Mouse (Mus musculus): ENCODE measurements around the gene Hebp1. TPM values are rescaled to one million over a fixed set of nuclear protein-coding genes. Genes with fewer than 3 reads are reported as not detected.

Hebp1 gene
- polyA plus RNA-seq, 1 experiment from 2014 or later = 14.5 TPM

DNA sequence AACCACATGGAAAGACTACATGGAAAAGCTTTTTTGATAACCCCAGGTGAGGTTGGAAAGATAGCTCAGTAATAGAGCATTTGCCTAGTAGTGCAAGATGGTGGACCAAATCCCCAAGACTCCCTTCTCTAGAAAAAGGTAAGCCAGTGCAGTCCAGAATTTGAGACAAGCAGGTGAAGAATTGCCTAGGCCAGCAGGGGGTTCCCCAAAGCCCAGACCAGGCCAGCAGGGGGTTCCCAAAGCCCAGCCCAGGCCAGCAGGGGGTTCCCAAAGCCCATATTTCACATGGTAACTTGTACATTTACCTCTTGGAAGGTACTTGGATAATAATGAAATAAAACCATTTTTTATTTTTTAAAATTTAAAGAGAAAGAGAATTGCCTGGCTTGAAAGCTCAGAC lies 20.6 kb downstream of the Hebp1 start:
- H3K4me1 ChIP-seq = no peaks in the 10 kb centered on the region
- no peaks in the 10 kb centered on the region for H3K36me3 ChIP-seq
- H3K4me3 ChIP-seq = no peak overlapping the region
- H3K9ac ChIP-seq = no peak overlapping the region
- peaks cover 4% of the 10 kb centered on the region; the same call in 1 of the 2 replicates for H3K9me3 ChIP-seq
- H3K27ac ChIP-seq (replicated peaks) = no peak overlapping the region
- ATAC-seq (ENCODE audit: extremely low read depth, insufficient number of reproducible peaks, low FRiP score, low TSS enrichment) = no peak
- H3K4me2 ChIP-seq = no peak overlapping the region
- H3K27me3 ChIP-seq (replicated peaks) = peaks cover 22% of the 10 kb centered on the region; the same call in 1 of the 2 replicates

DNA sequence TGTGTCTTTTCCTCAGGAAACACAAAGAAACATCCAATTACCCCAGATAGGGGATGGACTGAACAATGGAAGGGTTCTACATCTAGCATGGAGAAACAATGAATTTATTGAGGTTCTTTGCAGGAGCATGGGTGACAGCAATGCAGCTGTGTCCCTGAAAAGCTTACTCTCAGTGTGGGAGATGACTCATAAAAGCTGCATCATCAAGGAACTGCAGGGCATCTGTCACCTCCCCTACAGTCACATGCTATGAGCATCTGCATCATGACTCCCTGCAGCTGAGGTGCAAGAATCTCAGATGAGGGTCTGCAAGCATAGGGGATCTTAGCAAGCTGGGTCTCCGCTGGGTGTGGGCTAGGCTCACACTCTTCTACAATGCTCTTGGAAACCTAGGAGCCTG lies 22.8 kb downstream of the Hebp1 start:
- Histone ChIP-seq H3K4me1 (no peaks in the 10 kb centered on the region), H3K27me3 (replicated peaks) (peaks cover 4% of the 10 kb centered on the region; the same call in 1 of the 2 replicates), H3K4me3 (no peak overlapping the region), H3K36me3 (no peaks in the 10 kb centered on the region), H3K4me2 (no peak overlapping the region), H3K27ac (replicated peaks) (no peak overlapping the region), H3K9me3 (peaks cover 4% of the 10 kb centered on the region; the same call in 1 of the 2 replicates), H3K9ac (no peak overlapping the region)
- no peak for ATAC-seq (ENCODE audit: extremely low read depth, insufficient number of reproducible peaks, low FRiP score, low TSS enrichment)
- 74% methylated on average over 1 of the region's 1 CpGs for WGBS

DNA sequence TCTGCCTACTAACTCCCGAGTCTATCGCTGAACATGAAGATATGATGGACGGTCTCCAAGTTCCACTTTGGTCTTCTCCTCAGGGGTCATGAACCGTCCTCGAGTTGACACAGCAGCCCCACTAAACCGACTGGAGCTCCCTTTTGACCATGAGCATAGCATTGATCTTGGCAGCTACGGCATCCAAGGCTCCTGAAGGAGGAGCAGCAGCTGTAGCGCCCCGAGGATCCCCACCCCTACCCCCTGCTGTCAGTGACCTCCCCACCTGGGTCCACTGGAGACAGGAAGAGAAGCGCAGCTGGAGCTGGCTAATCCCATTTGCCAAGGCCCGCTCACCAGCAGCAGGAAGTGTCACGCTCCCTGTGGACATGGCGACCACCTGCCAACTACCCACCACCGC lies 26.1 kb downstream of the Hebp1 start:
- Histone ChIP-seq H3K4me3 (no peak overlapping the region), H3K9ac (no peak overlapping the region)
- 61% methylated on average over 14 of the region's 14 CpGs for WGBS

GRCm38 (mm10) chr6:135169246-135169645 lies 28.6 kb downstream of the Hebp1 start:
- Histone ChIP-seq H3K9ac (no peak overlapping the region), H3K4me1 (peaks cover 13% of the 10 kb centered on the region), H3K4me2 (no peak overlapping the region), H3K9me3 (peaks cover 4% of the 10 kb centered on the region; the same call in 1 of the 2 replicates), H3K36me3 (no peaks in the 10 kb centered on the region), H3K4me3 (no peak overlapping the region), H3K27me3 (replicated peaks) (no peaks in the 10 kb centered on the region), H3K27ac (replicated peaks) (no peak overlapping the region)
- WGBS = 82% methylated on average over 3 of the region's 3 CpGs
- no peak for ATAC-seq (ENCODE audit: extremely low read depth, insufficient number of reproducible peaks, low FRiP score, low TSS enrichment)

More for the DNA sequence above, 26.1 kb downstream of the Hebp1 start:
- Histone ChIP-seq H3K9me3 (peaks cover 4% of the 10 kb centered on the region; the same call in 1 of the 2 replicates), H3K27ac (replicated peaks) (no peak overlapping the region), H3K4me2 (no peak overlapping the region), H3K27me3 (replicated peaks) (no peaks in the 10 kb centered on the region), H3K36me3 (no peaks in the 10 kb centered on the region), H3K4me1 (peaks cover 11% of the 10 kb centered on the region)
- no peak for ATAC-seq (ENCODE audit: extremely low read depth, insufficient number of reproducible peaks, low FRiP score, low TSS enrichment)

GRCm38 (mm10) chr6:135168471-135168870 lies 29.4 kb downstream of the Hebp1 start:
- 77% methylated on average over 6 of the region's 6 CpGs for WGBS
- Histone ChIP-seq H3K36me3 (0 out of 2 replicates have a peak, but pooled peaks cover 2% of the 10 kb centered on the region), H3K9ac (peak overlapping the region; percentile 81), H3K4me3 (peak overlapping the region; percentile 62), H3K4me1 (peaks cover 19% of the 10 kb centered on the region), H3K27ac (replicated peaks) (0 out of 2 replicates have a peak overlapping the region, but pooled peaks have one; percentile 80), H3K4me2 (peak overlapping the region; percentile 71), H3K9me3 (peaks cover 3% of the 10 kb centered on the region; the same call in 1 of the 2 replicates), H3K27me3 (replicated peaks) (no peaks in the 10 kb centered on the region)
- ATAC-seq (ENCODE audit: extremely low read depth, insufficient number of reproducible peaks, low FRiP score, low TSS enrichment) = no peak

- 3% methylated on average over 46 of the region's 46 CpGs for WGBS
- no peaks in the 10 kb centered on the region for H3K27me3 ChIP-seq (replicated peaks)
- H3K9me3 ChIP-seq = no peaks in the 10 kb centered on the region
- H3K4me2 ChIP-seq = peak overlapping the region; percentile 71
- ATAC-seq (ENCODE audit: extremely low read depth, insufficient number of reproducible peaks, low FRiP score, low TSS enrichment) = peak; percentile 94
- peak overlapping the region; percentile 80 for H3K27ac ChIP-seq (replicated peaks)
- H3K4me3 ChIP-seq = peak overlapping the region; percentile 62
- peak overlapping the region; percentile 81 for H3K9ac ChIP-seq
- H3K4me1 ChIP-seq = peaks cover 27% of the 10 kb centered on the region
- 0 out of 2 replicates have a peak, but pooled peaks cover 2% of the 10 kb centered on the region for H3K36me3 ChIP-seq
Observed at GRCm38 (mm10) chr6:135167380-135168311, 30.2 kb downstream of the Hebp1 start.

DNA sequence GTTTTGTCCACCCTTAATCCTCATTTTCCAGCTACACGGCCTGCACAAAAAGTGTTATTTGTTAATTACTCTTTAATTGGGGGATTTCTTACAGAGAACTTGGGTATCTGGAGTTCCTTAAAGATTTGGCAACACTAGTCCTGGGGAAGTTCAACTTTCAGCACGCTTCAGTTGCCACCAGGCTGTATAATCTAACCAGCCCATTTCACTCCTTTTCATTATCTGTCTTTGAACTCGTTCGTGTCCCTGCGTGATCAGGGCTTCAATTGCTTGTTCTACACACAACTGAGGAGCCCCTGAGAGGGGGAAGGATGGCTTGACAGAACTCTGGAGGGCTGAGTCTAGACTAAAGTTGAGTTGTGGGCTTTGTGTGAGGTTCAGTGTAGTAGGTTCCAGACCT lies 31.1 kb downstream of the Hebp1 start:
- no peak for ATAC-seq (ENCODE audit: extremely low read depth, insufficient number of reproducible peaks, low FRiP score, low TSS enrichment)
- Histone ChIP-seq H3K27me3 (replicated peaks) (no peaks in the 10 kb centered on the region), H3K36me3 (0 out of 2 replicates have a peak, but pooled peaks cover 2% of the 10 kb centered on the region), H3K4me2 (peak overlapping the region; percentile 71), H3K4me1 (peaks cover 29% of the 10 kb centered on the region), H3K9me3 (no peaks in the 10 kb centered on the region), H3K27ac (replicated peaks) (no peak overlapping the region), H3K4me3 (peak overlapping the region; percentile 62), H3K9ac (peak overlapping the region; percentile 81; the same call in 1 of the 2 replicates)
- 52% methylated on average over 5 of the region's 5 CpGs for WGBS

GRCm38 (mm10) chr6:135166262-135166661 lies 31.6 kb downstream of the Hebp1 start:
- Histone ChIP-seq H3K9ac (no peak overlapping the region), H3K4me1 (peaks cover 29% of the 10 kb centered on the region), H3K36me3 (0 out of 2 replicates have a peak, but pooled peaks cover 2% of the 10 kb centered on the region), H3K27me3 (replicated peaks) (no peaks in the 10 kb centered on the region), H3K4me2 (peak overlapping the region; percentile 71), H3K9me3 (no peaks in the 10 kb centered on the region), H3K27ac (replicated peaks) (no peak overlapping the region), H3K4me3 (no peak overlapping the region)
- WGBS = 88% methylated on average over 3 of the region's 3 CpGs
- no peak for ATAC-seq (ENCODE audit: extremely low read depth, insufficient number of reproducible peaks, low FRiP score, low TSS enrichment)

- Histone ChIP-seq H3K36me3 (0 out of 2 replicates have a peak, but pooled peaks cover 2% of the 10 kb centered on the region), H3K4me3 (no peak overlapping the region), H3K4me1 (peaks cover 29% of the 10 kb centered on the region), H3K9me3 (no peaks in the 10 kb centered on the region), H3K9ac (no peak overlapping the region), H3K27ac (replicated peaks) (no peak overlapping the region), H3K4me2 (peak overlapping the region; percentile 13; the same call in 1 of the 2 replicates), H3K27me3 (replicated peaks) (no peaks in the 10 kb centered on the region)
- no peak for ATAC-seq (ENCODE audit: extremely low read depth, insufficient number of reproducible peaks, low FRiP score, low TSS enrichment)
- WGBS = 59% methylated on average over 2 of the region's 2 CpGs
Observed at GRCm38 (mm10) chr6:135165706-135166105, 32.1 kb downstream of the Hebp1 start.

- WGBS = 63% methylated on average over 3 of the region's 3 CpGs
- Histone ChIP-seq H3K27me3 (replicated peaks) (no peaks in the 10 kb centered on the region), H3K4me1 (peaks cover 29% of the 10 kb centered on the region), H3K27ac (replicated peaks) (no peak overlapping the region), H3K9ac (no peak overlapping the region), H3K36me3 (0 out of 2 replicates have a peak, but pooled peaks cover 2% of the 10 kb centered on the region), H3K9me3 (no peaks in the 10 kb centered on the region), H3K4me3 (no peak overlapping the region), H3K4me2 (peak overlapping the region; percentile 13; the same call in 1 of the 2 replicates)
- no peak for ATAC-seq (ENCODE audit: extremely low read depth, insufficient number of reproducible peaks, low FRiP score, low TSS enrichment)
Observed at GRCm38 (mm10) chr6:135165191-135165590, 32.6 kb downstream of the Hebp1 start.

DNA sequence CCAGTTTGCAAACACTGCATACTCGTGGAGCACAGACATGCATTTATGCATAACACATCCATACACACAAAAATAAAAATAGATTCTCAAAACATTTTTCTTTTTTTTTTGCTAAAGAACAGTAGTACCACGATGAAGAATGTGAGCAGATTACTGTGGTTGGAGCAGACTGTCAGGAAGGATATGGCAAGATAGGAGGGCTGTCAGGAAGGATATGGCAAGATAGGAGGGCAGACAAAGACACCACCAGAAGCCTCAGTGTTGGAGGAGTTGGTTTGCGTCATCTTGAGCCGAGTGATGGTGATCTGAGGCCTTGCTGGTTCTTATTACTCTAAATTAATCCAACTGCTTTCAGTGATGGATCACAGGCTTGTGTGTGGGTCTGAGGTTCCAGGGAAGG lies 35.0 kb downstream of the Hebp1 start:
- Histone ChIP-seq H3K4me1 (peaks cover 26% of the 10 kb centered on the region), H3K4me2 (no peak overlapping the region), H3K27me3 (replicated peaks) (no peaks in the 10 kb centered on the region), H3K4me3 (no peak overlapping the region), H3K36me3 (0 out of 2 replicates have a peak, but pooled peaks cover 2% of the 10 kb centered on the region), H3K9ac (no peak overlapping the region), H3K27ac (replicated peaks) (peak overlapping the region; percentile 67), H3K9me3 (no peaks in the 10 kb centered on the region)
- WGBS = 46% methylated on average over 4 of the region's 4 CpGs
- no peak for ATAC-seq (ENCODE audit: extremely low read depth, insufficient number of reproducible peaks, low FRiP score, low TSS enrichment)
